Mouse (Mus musculus) C2C12 (cell line): ENCODE measurements at regions not wholly inside any gene's neighbourhood (a gene's known extent, or its start where the extent isn't known, plus 50 kb on each side); places are given as distances from the start of the nearest gene placed in this dataset.
"Not testable (repeated sequence)": the region's sequence is repeated elsewhere in the genome, so short reads cannot be mapped to it uniquely, and the experiment has no call there.

ENCODE experiments used
- H3K27me3 ChIP-seq: one replicate; pipeline ENCODE4 v1.6.1; 2011; ENCODE audit not compliant: control insufficient read depth, insufficient read depth, insufficient read length
- H3K36me3 ChIP-seq: one replicate; pipeline ENCODE4 v1.6.1; 2011; ENCODE audit not compliant: control insufficient read depth, insufficient read depth
- H3K4me3 ChIP-seq: one replicate; pipeline ENCODE4 v1.5.1; 2011; ENCODE audit warnings: mild to moderate bottlenecking, control low read depth; ENCODE audit not compliant: poor library complexity, insufficient read depth, severe bottlenecking
- H3K79me2 ChIP-seq: one replicate; pipeline ENCODE4 v1.6.1; 2011; ENCODE audit not compliant: control insufficient read depth, insufficient read depth
- H3K79me3 ChIP-seq: one replicate; pipeline ENCODE4 v1.6.1; 2011; ENCODE audit warnings: low read depth, control low read depth
- H3ac ChIP-seq: one replicate; pipeline ENCODE3; 2011; ENCODE audit warnings: low read depth; ENCODE audit not compliant: control insufficient read depth, insufficient read length
- CEBPB ChIP-seq: IDR thresholded peaks from one replicate; pipeline ENCODE4 v1.6.1; 2011; ENCODE audit warnings: low read depth, mild to moderate bottlenecking, control low read depth, moderate library complexity
- CTCF ChIP-seq: IDR thresholded peaks from one replicate; pipeline ENCODE4 v1.5.1; 2011; ENCODE audit not compliant: control insufficient read depth, insufficient read depth, insufficient read length
- FOSL1 ChIP-seq: IDR thresholded peaks from one replicate; pipeline ENCODE4 v1.8.0; 2011; ENCODE audit warnings: mild to moderate bottlenecking, low read length; ENCODE audit not compliant: poor library complexity, insufficient read depth, severe bottlenecking
- MAX ChIP-seq: IDR thresholded peaks from one replicate; pipeline ENCODE4 v1.6.1; 2011; ENCODE audit warnings: mild to moderate bottlenecking, control low read depth
- MYOD1 ChIP-seq: IDR thresholded peaks from one replicate; pipeline ENCODE4 v1.6.1; 2011; ENCODE audit warnings: low read depth; ENCODE audit not compliant: control insufficient read depth, insufficient read length
- MYOG ChIP-seq: IDR thresholded peaks from one replicate; pipeline ENCODE4 v1.6.1; 2011; ENCODE audit not compliant: control insufficient read depth, insufficient read length; ENCODE audit errors: extremely low read depth
- USF1 ChIP-seq: IDR thresholded peaks from one replicate; pipeline ENCODE4 v1.6.1; 2011; ENCODE audit warnings: low read depth, mild to moderate bottlenecking, control low read depth, moderate library complexity

GRCm38 (mm10) chr10:95748360-95748759, 75.1 kb upstream of the Anapc15-ps start:
- TF ChIP-seq USF1 = no peak
- TF ChIP-seq FOSL1 = no peak
- no peak for TF ChIP-seq MYOD1
- no peak for TF ChIP-seq CTCF
- no peak for TF ChIP-seq CEBPB
- TF ChIP-seq MYOG = no peak
- no peak for TF ChIP-seq MAX
- no peak overlapping the region for H3ac ChIP-seq
- H3K36me3 ChIP-seq = no peaks in the 10 kb centered on the region
- H3K79me2 ChIP-seq = no peaks in the 10 kb centered on the region
- H3K4me3 ChIP-seq = no peak overlapping the region
- no peaks in the 10 kb centered on the region for H3K79me3 ChIP-seq
- no peaks in the 10 kb centered on the region for H3K27me3 ChIP-seq

DNA sequence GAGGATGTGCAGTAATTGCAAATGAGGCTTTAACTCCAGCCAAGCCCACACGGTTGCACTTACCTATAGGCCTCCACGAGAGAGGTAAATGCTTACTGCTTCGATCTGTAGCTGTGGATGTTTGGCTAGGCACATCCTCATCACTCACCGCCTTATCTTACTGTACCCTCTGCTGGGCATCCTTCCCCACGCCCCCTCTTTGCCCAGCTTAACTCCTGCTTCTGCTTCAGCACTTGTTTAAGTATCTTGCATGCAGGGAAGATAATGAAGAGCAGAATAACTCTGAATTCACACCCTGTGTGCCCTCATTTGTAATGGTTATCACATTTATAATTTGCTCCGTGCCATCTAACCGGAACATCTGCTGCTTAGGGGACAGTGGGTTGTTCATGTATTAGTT, 74.7 kb upstream of the Anapc15-ps start:
- no peaks in the 10 kb centered on the region for H3K79me2 ChIP-seq
- H3K36me3 ChIP-seq = no peaks in the 10 kb centered on the region
- no peak overlapping the region for H3K4me3 ChIP-seq
- no peak overlapping the region for H3ac ChIP-seq
- H3K27me3 ChIP-seq = no peaks in the 10 kb centered on the region
- TF ChIP-seq MYOG (no peak), CEBPB (no peak), MYOD1 (no peak), USF1 (no peak), MAX (no peak), FOSL1 (no peak), CTCF (no peak)
- H3K79me3 ChIP-seq = no peaks in the 10 kb centered on the region

DNA sequence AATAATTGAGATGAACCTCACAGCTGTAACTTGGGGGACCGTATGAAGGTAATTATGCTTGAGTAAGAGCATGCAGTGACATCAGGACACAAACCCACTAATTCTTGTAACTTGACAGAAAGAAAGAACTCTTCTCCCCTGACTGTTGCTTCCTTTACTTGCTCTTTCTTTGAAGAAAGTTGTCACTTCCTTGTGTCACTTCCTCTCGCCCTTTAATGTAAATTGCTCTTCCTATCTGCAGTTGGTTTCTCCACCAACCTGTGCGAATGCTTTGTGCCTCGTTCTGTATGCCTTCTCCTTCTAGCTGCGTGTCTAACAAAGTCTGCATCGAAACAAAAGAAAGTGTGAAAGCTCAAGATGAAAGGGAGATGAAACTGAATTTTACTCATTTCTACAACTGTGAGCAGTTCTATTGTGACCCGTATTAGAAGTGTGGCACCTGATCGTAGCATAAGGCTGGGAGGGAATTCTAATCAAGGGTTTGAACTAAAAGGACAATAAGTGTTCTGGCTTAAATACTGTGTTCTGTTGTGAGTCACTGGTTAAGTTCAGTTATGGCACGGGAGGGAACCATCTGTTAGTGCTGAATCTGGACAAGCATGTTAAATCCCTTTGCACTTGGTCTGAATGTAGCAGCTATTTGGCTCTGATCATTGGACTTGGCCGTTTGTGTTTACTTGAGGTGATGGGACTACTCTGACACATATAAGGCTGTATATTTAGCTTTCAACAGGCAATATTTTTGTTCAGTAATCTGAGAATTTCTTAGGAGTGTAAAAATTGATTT, 72.8 kb upstream of the Anapc15-ps start:
- Histone ChIP-seq H3K36me3 (no peaks in the 10 kb centered on the region), H3K4me3 (no peak overlapping the region), H3K27me3 (no peaks in the 10 kb centered on the region), H3K79me2 (no peaks in the 10 kb centered on the region), H3K79me3 (no peaks in the 10 kb centered on the region), H3ac (no peak overlapping the region)
- TF ChIP-seq USF1 = no peak
- TF ChIP-seq MYOG = no peak
- no peak for TF ChIP-seq CTCF
- TF ChIP-seq MYOD1 = no peak
- no peak for TF ChIP-seq MAX

GRCm38 (mm10) chr10:95745254-95745653, 72.0 kb upstream of the Anapc15-ps start:
- H3ac ChIP-seq = no peak overlapping the region

DNA sequence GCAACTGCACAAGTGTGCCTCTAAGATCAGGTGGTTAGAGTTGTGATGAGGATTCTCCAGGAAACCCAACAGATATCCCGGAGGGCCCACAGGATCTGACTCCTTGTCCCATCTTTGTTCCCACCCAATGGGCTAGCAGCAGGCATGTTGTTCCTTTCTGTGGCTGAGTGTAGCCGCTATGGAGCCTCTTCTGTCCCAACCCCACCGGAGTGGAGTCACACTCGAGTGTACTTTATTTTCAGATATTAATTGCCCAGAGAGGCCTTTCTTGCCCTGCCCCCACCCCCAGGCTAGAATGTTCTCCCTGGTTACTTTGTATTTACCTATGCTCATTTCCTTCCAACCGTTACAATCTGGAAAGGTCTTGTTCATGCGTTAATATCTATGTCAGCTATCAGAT, 70.4 kb upstream of the Anapc15-ps start:
- Histone ChIP-seq H3K79me2 (no peaks in the 10 kb centered on the region), H3K79me3 (no peaks in the 10 kb centered on the region), H3K36me3 (no peaks in the 10 kb centered on the region), H3K4me3 (no peak overlapping the region), H3K27me3 (no peaks in the 10 kb centered on the region), H3ac (no peak overlapping the region)
- TF ChIP-seq CEBPB = no peak
- no peak for TF ChIP-seq MAX
- no peak for TF ChIP-seq USF1
- TF ChIP-seq MYOD1 = no peak
- TF ChIP-seq CTCF = no peak
- TF ChIP-seq MYOG = no peak
- no peak for TF ChIP-seq FOSL1

More at GRCm38 (mm10) chr10:95745254-95745653, 72.0 kb upstream of the Anapc15-ps start:
- H3K79me3 ChIP-seq = no peaks in the 10 kb centered on the region
- no peaks in the 10 kb centered on the region for H3K36me3 ChIP-seq
- no peaks in the 10 kb centered on the region for H3K27me3 ChIP-seq
- no peak overlapping the region for H3K4me3 ChIP-seq
- H3K79me2 ChIP-seq = no peaks in the 10 kb centered on the region
- TF ChIP-seq CTCF = no peak
- TF ChIP-seq FOSL1 = no peak
- no peak for TF ChIP-seq MYOD1
- TF ChIP-seq USF1 = no peak
- TF ChIP-seq MAX = no peak
- TF ChIP-seq CEBPB = no peak
- TF ChIP-seq MYOG = no peak

GRCm38 (mm10) chr10:95739421-95739820, 66.2 kb upstream of the Anapc15-ps start:
- Histone ChIP-seq H3ac (no peak overlapping the region), H3K79me3 (no peaks in the 10 kb centered on the region), H3K4me3 (no peak overlapping the region), H3K27me3 (no peaks in the 10 kb centered on the region), H3K36me3 (no peaks in the 10 kb centered on the region), H3K79me2 (no peaks in the 10 kb centered on the region)
- no peak for TF ChIP-seq CEBPB
- no peak for TF ChIP-seq MYOG
- no peak for TF ChIP-seq CTCF
- no peak for TF ChIP-seq MYOD1
- TF ChIP-seq MAX = no peak
- no peak for TF ChIP-seq USF1
- no peak for TF ChIP-seq FOSL1

- not testable (repeated sequence) for H3K36me3 ChIP-seq, H3K79me3 ChIP-seq, H3ac ChIP-seq, H3K27me3 ChIP-seq, H3K4me3 ChIP-seq, H3K79me2 ChIP-seq
These were observed 63.5 kb upstream of the Anapc15-ps start for GRCm38 (mm10) chr10:95736743-95737142.
